Mouse (Mus musculus): ENCODE measurements at regions not wholly inside any gene's neighbourhood (a gene's known extent, or its start where the extent isn't known, plus 50 kb on each side); places are given as distances from the start of the nearest gene placed in this dataset.

- TF ChIP-seq CTCF (IDR thresholded peaks at IDR 0.05; ENCODE audit: extremely low read depth, insufficient read length, insufficient replicate concordance, low read depth, low read length), result no peak
- no peak for TF ChIP-seq POLR2A (IDR thresholded peaks at IDR 0.05; ENCODE audit: low read depth, low read length)
These were observed 304.1 kb upstream of the Adgrl2 start for GRCm38 (mm10) chr3:149294445-149294844.
